Mouse (Mus musculus): ENCODE measurements around the gene Spin1. TPM values are rescaled to one million over a fixed set of nuclear protein-coding genes. Genes with fewer than 3 reads are reported as not detected.

Gene Spin1
- polyA plus RNA-seq, 1 experiment from 2014 or later: 32.7 TPM

GRCm38 (mm10) chr13:51101016-51101776, 516 bp downstream of the Spin1 start:
- H3K9me3 ChIP-seq (ENCODE audit: control insufficient read depth): no peaks in the 10 kb centered on the region
- no peaks in the 10 kb centered on the region for H3K36me3 ChIP-seq (ENCODE audit: control insufficient read depth, insufficient read depth)
- WGBS: 1% methylated on average over 44 of the region's 89 CpGs
- ATAC-seq: peak; percentile 84
- TF ChIP-seq CTCF (IDR thresholded peaks at IDR 0.05; ENCODE audit: low read depth): peak; percentile 68
- H3K4me1 ChIP-seq (replicated peaks; ENCODE audit: control insufficient read depth, insufficient read depth, low read length): no peaks in the 10 kb centered on the region; the same call in 1 of the 2 replicates
- H3K4me2 ChIP-seq (replicated peaks; ENCODE audit: low read depth): peak overlapping the region; percentile 93
- peak overlapping the region; percentile 91 for H3K4me3 ChIP-seq (ENCODE audit: low read depth, low read length)
- H3K27me3 ChIP-seq (replicated peaks; ENCODE audit: control insufficient read depth, insufficient read depth, low read length): no peaks in the 10 kb centered on the region
- H3K27ac ChIP-seq (ENCODE audit: low read depth, low read length): peak overlapping the region; percentile 99
- H3K9ac ChIP-seq (ENCODE audit: low read depth, low read length): peak overlapping the region; percentile 97

- H3K4me3 ChIP-seq (ENCODE audit: low read depth, low read length): peak overlapping the region; percentile 91
- no peaks in the 10 kb centered on the region for H3K27me3 ChIP-seq (replicated peaks; ENCODE audit: control insufficient read depth, insufficient read depth, low read length)
- H3K4me2 ChIP-seq (replicated peaks; ENCODE audit: low read depth): peak overlapping the region; percentile 93
- TF ChIP-seq CTCF (IDR thresholded peaks at IDR 0.05; ENCODE audit: low read depth): no peak
- no peaks in the 10 kb centered on the region for H3K9me3 ChIP-seq (ENCODE audit: control insufficient read depth)
- no peak for ATAC-seq
- no peaks in the 10 kb centered on the region; the same call in 1 of the 2 replicates for H3K4me1 ChIP-seq (replicated peaks; ENCODE audit: control insufficient read depth, insufficient read depth, low read length)
- no peaks in the 10 kb centered on the region for H3K36me3 ChIP-seq (ENCODE audit: control insufficient read depth, insufficient read depth)
- H3K27ac ChIP-seq (ENCODE audit: low read depth, low read length): peak overlapping the region; percentile 99
- 10% methylated on average over 11 of the region's 11 CpGs for WGBS
- H3K9ac ChIP-seq (ENCODE audit: low read depth, low read length): peak overlapping the region; percentile 97
Measured at GRCm38 (mm10) chr13:51101777-51102132, 1.1 kb downstream of the Spin1 start.

- Histone ChIP-seq H3K27me3 (replicated peaks; ENCODE audit: control insufficient read depth, insufficient read depth, low read length) (no peaks in the 10 kb centered on the region), H3K36me3 (ENCODE audit: control insufficient read depth, insufficient read depth) (no peaks in the 10 kb centered on the region), H3K9me3 (ENCODE audit: control insufficient read depth) (no peaks in the 10 kb centered on the region), H3K9ac (ENCODE audit: low read depth, low read length) (no peak overlapping the region), H3K27ac (ENCODE audit: low read depth, low read length) (peak overlapping the region; percentile 61; the same call in 1 of the 2 replicates), H3K4me1 (replicated peaks; ENCODE audit: control insufficient read depth, insufficient read depth, low read length) (no peaks in the 10 kb centered on the region; the same call in 1 of the 2 replicates), H3K4me3 (ENCODE audit: low read depth, low read length) (no peak overlapping the region), H3K4me2 (replicated peaks; ENCODE audit: low read depth) (peak overlapping the region; percentile 30)
- 65% methylated on average over 9 of the region's 9 CpGs for WGBS
- TF ChIP-seq CTCF (IDR thresholded peaks at IDR 0.05; ENCODE audit: low read depth): no peak
- ATAC-seq: no peak
Measured at GRCm38 (mm10) chr13:51103111-51103725, 2.5 kb downstream of the Spin1 start.

GRCm38 (mm10) chr13:51103861-51104650, 3.4 kb downstream of the Spin1 start:
- H3K27ac ChIP-seq (ENCODE audit: low read depth, low read length): no peak overlapping the region
- H3K36me3 ChIP-seq (ENCODE audit: control insufficient read depth, insufficient read depth): no peaks in the 10 kb centered on the region
- no peak overlapping the region for H3K4me3 ChIP-seq (ENCODE audit: low read depth, low read length)
- ATAC-seq: no peak
- H3K27me3 ChIP-seq (replicated peaks; ENCODE audit: control insufficient read depth, insufficient read depth, low read length): no peaks in the 10 kb centered on the region
- H3K9me3 ChIP-seq (ENCODE audit: control insufficient read depth): no peaks in the 10 kb centered on the region
- no peak overlapping the region for H3K9ac ChIP-seq (ENCODE audit: low read depth, low read length)
- WGBS: 95% methylated on average over 9 of the region's 9 CpGs
- no peak overlapping the region for H3K4me2 ChIP-seq (replicated peaks; ENCODE audit: low read depth)
- no peaks in the 10 kb centered on the region; the same call in 1 of the 2 replicates for H3K4me1 ChIP-seq (replicated peaks; ENCODE audit: control insufficient read depth, insufficient read depth, low read length)
- peak; percentile 47 for TF ChIP-seq CTCF (IDR thresholded peaks at IDR 0.05; ENCODE audit: low read depth)

- WGBS: 88% methylated on average over 3 of the region's 3 CpGs
Measured at GRCm38 (mm10) chr13:51105861-51106655, 5.4 kb downstream of the Spin1 start.

More at GRCm38 (mm10) chr13:51105861-51106655, 5.4 kb downstream of the Spin1 start:
- TF ChIP-seq CTCF (IDR thresholded peaks at IDR 0.05; ENCODE audit: low read depth): peak; percentile 54
- Histone ChIP-seq H3K4me2 (replicated peaks; ENCODE audit: low read depth) (no peak overlapping the region), H3K27me3 (replicated peaks; ENCODE audit: control insufficient read depth, insufficient read depth, low read length) (no peaks in the 10 kb centered on the region), H3K36me3 (ENCODE audit: control insufficient read depth, insufficient read depth) (no peaks in the 10 kb centered on the region), H3K4me3 (ENCODE audit: low read depth, low read length) (no peak overlapping the region), H3K4me1 (replicated peaks; ENCODE audit: control insufficient read depth, insufficient read depth, low read length) (no peaks in the 10 kb centered on the region; the same call in 1 of the 2 replicates), H3K9ac (ENCODE audit: low read depth, low read length) (no peak overlapping the region), H3K27ac (ENCODE audit: low read depth, low read length) (no peak overlapping the region), H3K9me3 (ENCODE audit: control insufficient read depth) (no peaks in the 10 kb centered on the region)
- ATAC-seq: no peak

All from intestine, postnatal 0 days (tissue).